Mouse (Mus musculus): ENCODE measurements at regions not wholly inside any gene's neighbourhood (a gene's known extent, or its start where the extent isn't known, plus 50 kb on each side); places are given as distances from the start of the nearest gene placed in this dataset.

- DNase-seq: no peak
Measured at GRCm38 (mm10) chr11:41533009-41533408, 467.6 kb downstream of the Gabrg2 start.

DNA sequence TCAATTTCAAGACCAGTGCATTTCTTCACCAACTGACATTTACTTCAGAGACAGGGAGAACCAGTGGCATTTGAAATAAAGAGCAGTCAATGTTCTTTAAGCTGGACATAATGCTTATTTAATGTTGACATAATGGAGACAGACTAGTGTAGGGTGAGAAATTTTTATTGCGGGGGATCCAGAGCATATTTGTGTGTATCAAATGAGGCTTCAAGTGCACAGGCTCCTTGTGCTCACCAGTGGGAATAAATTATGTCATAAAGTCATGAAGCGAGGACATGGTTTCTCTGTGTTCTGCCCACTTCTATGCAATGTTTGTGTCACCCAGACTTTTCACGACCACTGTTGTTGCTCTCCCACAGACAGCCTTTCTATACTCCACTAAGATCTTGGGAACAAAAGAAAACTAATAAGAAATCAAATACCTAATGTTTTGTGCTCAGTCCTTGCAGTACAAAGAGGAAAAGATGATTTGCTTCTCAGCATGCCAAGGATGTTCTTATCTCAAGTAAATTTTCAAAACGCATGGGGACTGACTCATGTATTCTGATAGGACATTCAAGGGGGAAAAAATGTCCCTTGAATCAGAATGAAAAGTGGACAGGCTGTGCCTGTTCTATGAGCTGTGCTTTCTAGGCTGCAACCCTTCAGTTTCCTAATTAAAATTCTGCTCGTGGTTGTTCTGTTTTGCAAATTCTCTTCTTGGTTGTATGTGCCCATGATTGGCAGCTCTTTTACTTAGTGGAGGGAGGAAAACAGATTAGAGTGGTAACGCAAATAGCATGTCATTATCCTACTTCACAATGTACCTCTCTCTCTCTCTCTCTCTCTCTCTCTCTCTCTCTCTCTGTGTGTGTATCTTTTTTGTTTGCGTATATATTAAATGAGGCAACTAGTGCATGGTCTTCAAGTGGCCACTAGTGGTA, 468.4 kb downstream of the Gabrg2 start:
- no peak for DNase-seq

DNA sequence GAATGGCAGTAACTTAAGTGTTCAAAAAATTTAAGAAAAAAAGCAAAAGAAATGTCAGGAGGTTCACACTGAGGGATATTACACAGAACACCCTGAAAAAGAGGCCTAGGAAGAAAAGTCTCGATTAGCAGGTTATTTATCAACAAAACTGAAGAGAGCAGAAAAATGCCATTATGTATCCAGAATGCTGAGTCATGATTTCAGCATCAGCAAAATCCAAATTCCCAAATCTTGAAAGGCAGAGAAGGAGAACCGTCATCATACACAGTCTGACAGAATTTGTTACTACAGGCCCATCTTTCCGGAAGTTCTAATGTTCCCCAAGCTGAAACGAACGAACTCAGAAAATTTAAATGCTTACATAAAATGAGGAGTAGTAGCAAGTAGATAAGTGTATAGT, 475.7 kb downstream of the Gabrg2 start:
- DNase-seq: no peak

DNA sequence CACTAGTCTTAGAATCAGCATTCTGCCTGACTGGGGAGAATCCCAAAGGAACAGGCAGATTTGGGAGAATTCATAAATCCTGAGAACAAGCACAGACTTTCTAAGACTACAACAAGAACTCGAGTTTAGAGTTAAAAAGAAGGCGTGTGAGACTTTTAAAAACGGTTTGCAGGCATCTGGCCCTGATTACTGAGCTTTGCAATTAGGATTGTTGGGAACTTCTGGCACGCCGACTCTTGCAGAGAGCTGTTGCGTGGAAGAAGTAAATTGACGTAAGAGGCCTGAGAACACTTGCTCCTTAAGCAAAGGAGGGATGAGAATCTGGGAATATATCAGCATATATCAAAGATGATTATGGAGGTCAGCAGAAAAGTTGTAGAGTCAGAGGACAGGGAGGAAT, 507.4 kb downstream of the Gabrg2 start:
- DNase-seq: no peak

- no peak for DNase-seq
Measured at GRCm38 (mm10) chr11:41491966-41492365, 508.7 kb downstream of the Gabrg2 start.

- DNase-seq: no peak
Measured at GRCm38 (mm10) chr11:41491279-41491678, 509.4 kb downstream of the Gabrg2 start.

GRCm38 (mm10) chr11:41483881-41484280, 516.8 kb downstream of the Gabrg2 start:
- no peak for DNase-seq

- peak; percentile 17 for DNase-seq
Measured at GRCm38 (mm10) chr11:41470938-41471633, 529.6 kb downstream of the Gabrg2 start.

- no peak for DNase-seq
Measured at GRCm38 (mm10) chr11:41467330-41467729, 533.3 kb downstream of the Gabrg2 start.

- DNase-seq: no peak
Measured at GRCm38 (mm10) chr11:41433846-41434245, 566.8 kb downstream of the Gabrg2 start.

GRCm38 (mm10) chr11:41425592-41425991, 575.1 kb downstream of the Gabrg2 start:
- no peak for DNase-seq
